Mouse (Mus musculus) cerebellum, adult 2 months (tissue): ENCODE data around the gene Snf8. TPM values are rescaled to one million over a fixed set of nuclear protein-coding genes. Genes with fewer than 3 reads are reported as not detected.
A peak's percentile ranks its signal among the peaks of the same experiment; 100 is the strongest.

ENCODE experiments used
- DNase-seq, 2 experiments: peaks; one replicate each; pipeline ENCODE4 v3.0.0; 2021
- H3K27ac ChIP-seq: fragments of 200-500 bp; 2 replicates; pipeline ENCODE4 v1.5.1; 2012; ENCODE audit warnings: low read length, control low read depth, inconsistent platforms; ENCODE audit not compliant: insufficient read depth
- H3K27me3 ChIP-seq: fragments of 200-500 bp; 2 replicates; pipeline ENCODE4 v1.6.1; 2012; ENCODE audit warnings: inconsistent platforms, mild to moderate bottlenecking, low read length, moderate library complexity; ENCODE audit not compliant: control insufficient read depth, insufficient read depth
- H3K4me1 ChIP-seq: fragments of 200-500 bp; 2 replicates; pipeline ENCODE4 v1.6.1; 2011; ENCODE audit warnings: low read length; ENCODE audit not compliant: control insufficient read depth, insufficient read depth
- H3K4me3 ChIP-seq: fragments of 200-500 bp; replicated peaks from 2 replicates; pipeline ENCODE3; 2011; ENCODE audit warnings: mild to moderate bottlenecking, low read depth, low read length, control low read depth; ENCODE audit not compliant: insufficient read depth
- CTCF ChIP-seq: fragments of 200-500 bp; IDR thresholded peaks from 2 replicates; pipeline ENCODE4 v1.5.1; 2011; ENCODE audit warnings: low read depth, mild to moderate bottlenecking, control low read depth, low read length, moderate library complexity, borderline replicate concordance; ENCODE audit not compliant: insufficient read depth
- POLR2A ChIP-seq: fragments of 200-500 bp; IDR thresholded peaks from 2 replicates; pipeline ENCODE4 v1.6.1; 2011; ENCODE audit warnings: low read length, control low read depth, borderline replicate concordance; ENCODE audit not compliant: insufficient read depth
- WGBS: fragments of 180-500 bp; shearing (Covaris S2); methylation state at CpG from one replicate; pipeline ENCODE4 v1.1.7; 2018; 5-methylcytosine and 5-hydroxymethylcytosine counted together
- polyA plus RNA-seq: library from polyadenylated mRNA; depleted of rRNA; stranded (reverse); fragments of >200 nt; gene quantifications from 2 replicates; pipeline ENCODE4 v1.2.3, GENCODE M21; 2012

Snf8 gene
- polyA plus RNA-seq, 1 experiment: 83.5 TPM

DNA sequence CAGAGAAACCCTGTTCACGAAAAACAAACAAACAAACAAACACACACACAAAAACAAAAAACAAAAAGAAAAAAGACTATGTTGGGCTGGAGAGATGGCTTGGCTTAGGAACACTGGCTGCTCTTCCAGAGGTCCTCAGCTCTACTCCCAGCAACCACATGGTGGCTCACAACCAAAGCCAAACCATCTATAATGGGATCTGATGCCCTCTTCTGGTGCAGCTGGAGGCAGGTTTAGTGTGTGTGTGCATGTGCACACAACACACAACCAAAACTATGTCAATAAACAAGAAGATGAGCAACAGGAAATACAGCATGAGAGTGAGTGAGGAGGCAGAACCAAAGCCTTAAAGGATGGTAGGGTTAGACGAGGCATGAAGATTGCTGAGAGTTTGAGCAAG, 3.0 kb upstream of the Snf8 start:
- peaks cover 3% of the 10 kb centered on the region; the same call in 1 of the 2 replicates for H3K4me1 ChIP-seq
- H3K27ac ChIP-seq: no peak overlapping the region
- H3K27me3 ChIP-seq: no peaks in the 10 kb centered on the region
- DNase-seq: no peak
- TF ChIP-seq POLR2A (no peak), CTCF (no peak)
- H3K4me3 ChIP-seq: no peak overlapping the region
- 77% methylated on average over 2 of the region's 2 CpGs for WGBS

DNA sequence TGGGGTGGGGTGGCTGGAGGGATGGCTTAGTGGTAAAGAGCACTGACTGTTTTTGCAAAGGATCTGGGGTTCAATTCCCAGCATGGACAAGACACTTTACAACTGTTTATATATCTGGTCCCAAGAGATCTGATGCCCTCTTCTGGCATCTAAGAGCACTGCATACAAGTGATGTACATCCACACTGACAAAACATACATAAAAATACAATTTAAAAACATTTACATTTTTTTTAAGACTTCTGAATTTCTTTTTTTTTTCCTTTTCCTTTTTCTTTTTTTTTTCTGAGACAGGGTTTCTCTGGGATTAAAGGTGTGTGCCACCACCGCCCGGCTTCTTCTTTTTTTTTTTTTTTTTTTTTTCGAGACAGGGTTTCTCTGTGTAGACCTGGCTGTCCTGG, 1.4 kb upstream of the Snf8 start:
- WGBS: 88% methylated on average over 2 of the region's 3 CpGs
- no peak for TF ChIP-seq CTCF
- no peak for TF ChIP-seq POLR2A

DNA sequence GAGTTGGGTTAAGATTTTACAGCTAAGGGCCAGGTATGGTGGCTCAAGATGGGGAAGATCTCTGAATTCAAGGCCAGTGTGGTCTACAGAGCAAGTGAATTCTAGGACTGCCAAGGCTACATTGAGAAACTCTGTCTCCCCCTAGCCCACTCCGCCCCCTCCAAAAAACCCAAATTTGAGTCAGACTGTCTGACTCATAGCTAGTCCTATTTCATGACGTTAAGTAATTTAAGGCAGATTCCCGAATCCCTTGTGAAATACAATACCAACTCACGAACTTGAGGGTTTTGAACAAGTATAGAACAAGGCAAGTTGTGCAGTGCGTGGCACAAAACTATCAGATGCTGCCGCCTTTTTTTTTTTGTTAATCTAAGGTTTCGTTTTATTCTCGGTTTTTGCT, 569 bp upstream of the Snf8 start:
- DNase-seq: no peak
- H3K27ac ChIP-seq: no peak overlapping the region
- H3K4me1 ChIP-seq: peaks cover 4% of the 10 kb centered on the region; the same call in 1 of the 2 replicates
- TF ChIP-seq CTCF (no peak), POLR2A (no peak)
- H3K27me3 ChIP-seq: no peaks in the 10 kb centered on the region
- H3K4me3 ChIP-seq: peak overlapping the region; percentile 83
- 49% methylated on average over 8 of the region's 8 CpGs for WGBS

More for the DNA sequence above, 1.4 kb upstream of the Snf8 start:
- H3K4me1 ChIP-seq: peaks cover 4% of the 10 kb centered on the region; the same call in 1 of the 2 replicates
- H3K27ac ChIP-seq: no peak overlapping the region
- DNase-seq: no peak
- no peaks in the 10 kb centered on the region for H3K27me3 ChIP-seq
- H3K4me3 ChIP-seq: no peak overlapping the region

DNA sequence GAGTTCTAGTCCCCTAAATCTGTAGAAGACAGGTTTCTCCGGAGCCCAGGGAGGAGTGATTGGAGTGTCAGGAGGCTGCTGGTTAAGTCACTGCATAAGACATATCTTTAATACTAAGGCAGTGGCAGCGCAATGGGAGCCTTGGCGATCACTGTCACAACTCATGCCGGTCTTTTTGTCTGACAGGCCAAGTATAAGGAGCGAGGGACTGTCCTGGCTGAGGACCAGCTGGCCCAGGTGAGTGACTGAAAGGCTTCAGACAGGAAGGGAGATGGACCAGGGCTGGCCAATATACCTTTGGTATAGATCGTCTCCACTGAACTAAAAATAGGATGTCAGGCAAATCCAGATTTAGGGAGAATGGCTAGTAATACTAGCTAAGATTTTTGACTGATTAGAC, 448 bp downstream of the Snf8 start:
- DNase-seq: no peak
- peaks cover 4% of the 10 kb centered on the region; the same call in 1 of the 2 replicates for H3K4me1 ChIP-seq
- peak overlapping the region; percentile 83 for H3K4me3 ChIP-seq
- WGBS: under 1% methylated on average over 6 of the region's 6 CpGs
- H3K27me3 ChIP-seq: no peaks in the 10 kb centered on the region
- H3K27ac ChIP-seq: no peak overlapping the region
- TF ChIP-seq POLR2A (no peak), CTCF (no peak)

DNA sequence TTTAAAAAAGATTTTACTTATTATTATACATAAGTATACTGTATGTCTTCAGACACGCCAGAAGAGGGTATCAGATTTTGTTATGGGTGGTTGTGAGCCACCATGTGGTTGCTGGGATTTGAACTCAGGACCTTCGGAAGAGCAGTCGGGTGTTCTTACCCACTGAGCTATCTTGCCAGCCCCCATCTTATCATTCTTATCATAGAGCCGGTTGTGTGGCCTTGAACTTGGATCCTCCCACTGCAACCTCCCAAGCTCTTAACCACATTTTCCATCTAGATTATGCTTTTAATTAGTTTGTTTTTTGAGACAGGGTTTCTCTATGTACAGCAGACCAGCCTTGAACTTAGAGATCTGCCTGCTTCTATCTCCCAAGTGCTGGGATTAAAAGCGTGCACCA, 2.8 kb downstream of the Snf8 start:
- Histone ChIP-seq H3K4me1 (peaks cover 4% of the 10 kb centered on the region; the same call in 1 of the 2 replicates), H3K4me3 (no peak overlapping the region), H3K27ac (no peak overlapping the region), H3K27me3 (no peaks in the 10 kb centered on the region)
- TF ChIP-seq CTCF (no peak), POLR2A (no peak)
- DNase-seq: no peak
- WGBS: 89% methylated on average over 5 of the region's 5 CpGs

DNA sequence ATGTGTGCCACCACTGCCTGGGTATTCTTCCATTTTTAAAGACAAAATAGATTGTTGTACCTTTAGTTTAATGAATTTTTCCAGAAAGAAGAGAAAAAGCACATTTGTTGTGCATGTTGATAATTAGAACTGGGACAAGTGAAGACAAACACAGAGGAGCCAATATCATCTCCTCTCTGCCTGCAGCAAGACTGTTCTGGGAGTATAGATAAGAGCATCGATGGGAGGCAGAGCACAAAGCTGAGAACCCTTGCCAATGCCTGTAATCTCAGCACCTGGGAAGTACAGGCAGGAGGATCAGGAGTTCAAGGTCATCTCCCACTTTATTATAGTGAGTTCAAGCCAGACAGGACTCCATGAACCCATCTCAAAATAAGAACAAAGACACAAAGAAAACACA, 3.9 kb downstream of the Snf8 start:
- Histone ChIP-seq H3K4me1 (peaks cover 4% of the 10 kb centered on the region; the same call in 1 of the 2 replicates), H3K4me3 (no peak overlapping the region), H3K27me3 (no peaks in the 10 kb centered on the region), H3K27ac (no peak overlapping the region)
- TF ChIP-seq CTCF: no peak
- WGBS: 87% methylated on average over 1 of the region's 1 CpGs
- DNase-seq: no peak

DNA sequence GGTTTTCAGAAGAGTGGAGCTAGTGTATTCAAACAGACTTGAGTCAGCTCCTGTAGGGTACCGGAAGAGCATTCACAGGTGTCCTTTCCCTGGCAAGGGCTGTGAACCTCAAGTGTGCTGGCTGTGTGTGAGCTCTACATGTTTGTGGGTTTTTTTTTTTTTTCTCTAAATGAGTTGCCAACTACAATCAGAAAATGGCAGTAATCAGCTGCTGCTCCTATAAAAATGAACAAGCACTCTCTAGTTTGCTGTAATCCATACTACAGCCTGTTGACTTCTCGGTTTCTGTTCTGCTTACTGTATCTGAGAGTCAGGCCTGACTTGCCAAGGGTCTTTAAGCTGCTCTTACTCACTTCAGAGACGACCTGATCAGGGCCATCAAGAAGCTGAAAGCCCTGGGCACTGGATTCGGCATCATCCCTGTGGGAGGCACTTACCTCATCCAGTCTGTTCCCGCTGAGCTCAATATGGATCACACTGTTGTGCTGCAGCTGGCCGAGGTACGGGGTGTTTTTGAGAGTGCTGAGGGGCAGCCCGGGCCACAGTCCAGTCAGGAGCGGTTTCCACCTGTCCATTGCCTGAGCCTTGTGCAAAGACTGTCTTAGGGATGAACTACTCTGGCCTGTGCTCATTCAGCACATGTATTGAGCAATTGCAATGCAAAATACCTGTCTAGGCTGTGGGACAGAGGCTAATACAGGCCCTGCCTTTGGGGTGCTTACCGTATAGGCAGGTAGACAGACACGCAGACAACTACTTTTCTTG, 10.3 kb downstream of the Snf8 start:
- Histone ChIP-seq H3K27ac (no peak overlapping the region), H3K4me3 (no peak overlapping the region), H3K4me1 (no peaks in the 10 kb centered on the region), H3K27me3 (no peaks in the 10 kb centered on the region)
- no peak for DNase-seq
- TF ChIP-seq POLR2A: no peak
- TF ChIP-seq CTCF: no peak
- 63% methylated on average over 11 of the region's 11 CpGs for WGBS

DNA sequence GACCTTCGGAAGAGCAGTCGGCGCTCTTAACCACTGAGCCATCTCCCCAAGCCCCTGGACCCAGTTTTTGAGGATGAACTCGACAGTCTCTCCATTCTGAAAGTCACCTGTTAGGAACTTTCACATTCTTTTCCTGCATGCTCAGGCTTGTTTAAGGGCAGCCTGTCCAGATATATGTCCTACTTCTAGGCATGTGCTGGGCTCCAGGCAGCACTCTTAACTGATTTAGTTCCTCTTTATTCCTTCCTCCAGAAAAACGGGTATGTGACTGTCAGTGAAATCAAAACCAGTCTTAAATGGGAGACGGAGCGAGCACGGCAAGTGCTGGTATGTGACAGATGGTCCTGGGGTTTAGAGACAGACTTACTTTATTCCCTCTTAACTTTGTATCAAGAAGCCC, 11.3 kb downstream of the Snf8 start:
- no peak overlapping the region for H3K27ac ChIP-seq
- no peaks in the 10 kb centered on the region for H3K4me1 ChIP-seq
- H3K4me3 ChIP-seq: no peak overlapping the region
- no peaks in the 10 kb centered on the region for H3K27me3 ChIP-seq
- TF ChIP-seq CTCF (no peak), POLR2A (no peak)
- 66% methylated on average over 8 of the region's 8 CpGs for WGBS
- DNase-seq: no peak
